Mouse (Mus musculus) lung, postnatal 36 days (tissue): ENCODE measurements around the gene Tnpo3.

Experiments used
- DNase-seq: peaks from one replicate; pipeline ENCODE4 v3.0.0; 2022; ENCODE audit warnings: mixed read lengths

The Tnpo3 gene

GRCm38 (mm10) chr6:29609111-29610019 is at the start of gene Tnpo3:
Gene Tnpo3, minus strand, starts transcription at chr6:29609887.
- DNase-seq: peak; percentile 97

GRCm38 (mm10) chr6:29658626-29659475 is 49.2 kb upstream of the Tnpo3 start:
- no peak for DNase-seq

- DNase-seq: no peak
These were observed 43.6 kb upstream of the Tnpo3 start for GRCm38 (mm10) chr6:29653271-29653670.

GRCm38 (mm10) chr6:29650170-29650549 is 40.5 kb upstream of the Tnpo3 start:
- DNase-seq: no peak

- peak; percentile 94 for DNase-seq
These were observed 39.9 kb upstream of the Tnpo3 start for GRCm38 (mm10) chr6:29649494-29650169.

- no peak for DNase-seq
These were observed 32.1 kb upstream of the Tnpo3 start for GRCm38 (mm10) chr6:29641816-29642215.

- no peak for DNase-seq
These were observed 30.1 kb upstream of the Tnpo3 start for GRCm38 (mm10) chr6:29639580-29640419.

GRCm38 (mm10) chr6:29638844-29639460 is 29.3 kb upstream of the Tnpo3 start:
- DNase-seq: no peak

GRCm38 (mm10) chr6:29637397-29638373 is 28.0 kb upstream of the Tnpo3 start:
- no peak for DNase-seq

- no peak for DNase-seq
These were observed 26.8 kb upstream of the Tnpo3 start for GRCm38 (mm10) chr6:29636322-29637092.

- DNase-seq: no peak
These were observed 24.9 kb upstream of the Tnpo3 start for GRCm38 (mm10) chr6:29634537-29634936.

- DNase-seq: no peak
These were observed 23.0 kb upstream of the Tnpo3 start for GRCm38 (mm10) chr6:29632552-29633292.

GRCm38 (mm10) chr6:29631751-29632551 is 22.3 kb upstream of the Tnpo3 start:
- DNase-seq: no peak

GRCm38 (mm10) chr6:29630216-29630615 is 20.5 kb upstream of the Tnpo3 start:
- DNase-seq: no peak

- no peak for DNase-seq
These were observed 18.1 kb upstream of the Tnpo3 start for GRCm38 (mm10) chr6:29627756-29628155.

GRCm38 (mm10) chr6:29623857-29624256 is 14.2 kb upstream of the Tnpo3 start:
- no peak for DNase-seq

GRCm38 (mm10) chr6:29622273-29622672 is 12.6 kb upstream of the Tnpo3 start:
- DNase-seq: no peak
